Mouse (Mus musculus) neural tube, embryonic 11.5 days (tissue): ENCODE data around the gene Dnajc1. TPM values are rescaled to one million over a fixed set of nuclear protein-coding genes. Genes with fewer than 3 reads are reported as not detected.

ENCODE experiments used
- ATAC-seq: fragments of 200-750 bp; cut with Nextera tagmentation; 2 replicates; pipeline ENCODE4 v1.8.0; 2017; ENCODE audit warnings: moderate number of reproducible peaks, mild to moderate bottlenecking, moderate TSS enrichment, moderate library complexity; ENCODE audit not compliant: insufficient read depth, low FRiP score, low TSS enrichment
- DNase-seq: peaks from one replicate; pipeline ENCODE4 v3.0.0-alpha.2; 2015; ENCODE audit warnings: low spot score
- H3K27ac ChIP-seq: fragments of 300-500 bp; sonication (generic); 2 replicates; pipeline ENCODE4 v1.5.1; 2014; ENCODE audit warnings: low read depth, mild to moderate bottlenecking, low read length
- H3K27me3 ChIP-seq: fragments of 300-500 bp; sonication (generic); 2 replicates; pipeline ENCODE4 v1.6.1; 2014; ENCODE audit warnings: mild to moderate bottlenecking, low read length, mixed read lengths; ENCODE audit not compliant: control insufficient read depth, insufficient read depth
- H3K36me3 ChIP-seq: fragments of 300-500 bp; sonication (generic); 2 replicates; pipeline ENCODE4 v1.6.1; 2014; ENCODE audit warnings: mild to moderate bottlenecking, low read length, moderate library complexity, mixed read lengths; ENCODE audit not compliant: control insufficient read depth, insufficient read depth
- H3K4me1 ChIP-seq: fragments of 300-500 bp; sonication (generic); 2 replicates; pipeline ENCODE4 v1.6.1; 2014; ENCODE audit warnings: low read length, mixed read lengths; ENCODE audit not compliant: control insufficient read depth, insufficient read depth
- H3K4me2 ChIP-seq: fragments of 300-500 bp; sonication (generic); 2 replicates; pipeline ENCODE4 v1.6.1; 2014; ENCODE audit warnings: low read depth, mild to moderate bottlenecking, moderate library complexity
- H3K4me3 ChIP-seq: fragments of 300-500 bp; sonication (generic); 2 replicates; pipeline ENCODE4 v1.5.1; 2014; ENCODE audit warnings: low read depth, low read length
- H3K9ac ChIP-seq: fragments of 300-500 bp; sonication (generic); 2 replicates; pipeline ENCODE4 v1.6.1; 2014; ENCODE audit warnings: mild to moderate bottlenecking, low read length
- H3K9me3 ChIP-seq: fragments of 300-500 bp; sonication (generic); 2 replicates; pipeline ENCODE4 v1.6.1; 2016; ENCODE audit warnings: low read length; ENCODE audit not compliant: control insufficient read depth
- WGBS: fragments of 180-500 bp; shearing (Covaris S2); extraction: QIAGEN DNeasy Blood & Tissue Kit; methylation state at CpG from one replicate; pipeline ENCODE4 v1.1.7; 2014; 5-methylcytosine and 5-hydroxymethylcytosine counted together
- polyA plus RNA-seq: library from polyadenylated mRNA; unstranded; fragments of >200 nt; fragmentation: Nextera tagmentation; extraction: Ambion mirVana; gene quantifications from 2 replicates; pipeline ENCODE4 v1.2.1, GENCODE M21; 2014

Dnajc1 gene
- polyA plus RNA-seq, 1 experiment from 2014 or later: 25.1 TPM

GRCm38 (mm10) chr2:18249224-18249623 lies 143.4 kb downstream of the Dnajc1 start:
- Histone ChIP-seq H3K9ac (no peak overlapping the region), H3K4me2 (no peak overlapping the region), H3K27me3 (no peaks in the 10 kb centered on the region), H3K4me1 (no peaks in the 10 kb centered on the region), H3K4me3 (no peak overlapping the region), H3K36me3 (no peaks in the 10 kb centered on the region), H3K27ac (no peak overlapping the region), H3K9me3 (no peaks in the 10 kb centered on the region)
- ATAC-seq: no peak
- WGBS: 88% methylated on average over 3 of the region's 3 CpGs
- no peak for DNase-seq

GRCm38 (mm10) chr2:18235524-18235923 lies 157.1 kb downstream of the Dnajc1 start:
- H3K4me2 ChIP-seq: no peak overlapping the region
- H3K36me3 ChIP-seq: no peaks in the 10 kb centered on the region
- no peak overlapping the region for H3K9ac ChIP-seq
- no peak overlapping the region for H3K4me3 ChIP-seq
- H3K9me3 ChIP-seq: no peaks in the 10 kb centered on the region
- ATAC-seq: no peak
- no peak for DNase-seq
- no peak overlapping the region for H3K27ac ChIP-seq
- no peaks in the 10 kb centered on the region for H3K27me3 ChIP-seq
- WGBS: 94% methylated on average over 5 of the region's 5 CpGs
- H3K4me1 ChIP-seq: peaks cover 6% of the 10 kb centered on the region; the same call in 1 of the 2 replicates

GRCm38 (mm10) chr2:18232883-18233567 lies 159.6 kb downstream of the Dnajc1 start:
- no peak overlapping the region for H3K4me2 ChIP-seq
- H3K27me3 ChIP-seq: no peaks in the 10 kb centered on the region
- peaks cover 6% of the 10 kb centered on the region; the same call in 1 of the 2 replicates for H3K4me1 ChIP-seq
- H3K9ac ChIP-seq: no peak overlapping the region
- no peaks in the 10 kb centered on the region for H3K9me3 ChIP-seq
- no peaks in the 10 kb centered on the region for H3K36me3 ChIP-seq
- DNase-seq: peak; percentile 36
- H3K27ac ChIP-seq: no peak overlapping the region
- no peak overlapping the region for H3K4me3 ChIP-seq
- WGBS: 5% methylated on average over 5 of the region's 5 CpGs
- peak; percentile 57; the same call in 1 of the 2 replicates for ATAC-seq

- H3K36me3 ChIP-seq: no peaks in the 10 kb centered on the region
- peaks cover 6% of the 10 kb centered on the region; the same call in 1 of the 2 replicates for H3K4me1 ChIP-seq
- no peaks in the 10 kb centered on the region for H3K27me3 ChIP-seq
- ATAC-seq (no peak), DNase-seq (no peak)
- no peak overlapping the region for H3K4me3 ChIP-seq
- no peak overlapping the region for H3K4me2 ChIP-seq
- no peaks in the 10 kb centered on the region for H3K9me3 ChIP-seq
- no peak overlapping the region for H3K9ac ChIP-seq
- 53% methylated on average over 4 of the region's 4 CpGs for WGBS
- H3K27ac ChIP-seq: no peak overlapping the region
Measured at GRCm38 (mm10) chr2:18231143-18231542, 161.5 kb downstream of the Dnajc1 start.

- no peak for DNase-seq
- ATAC-seq: no peak
- WGBS: 31% methylated on average over 2 of the region's 2 CpGs
Measured at GRCm38 (mm10) chr2:18229279-18229678, 163.4 kb downstream of the Dnajc1 start.

GRCm38 (mm10) chr2:18228486-18229062 lies 164.1 kb downstream of the Dnajc1 start:
- no peak for DNase-seq
- no peaks in the 10 kb centered on the region for H3K36me3 ChIP-seq
- WGBS: 56% methylated on average over 8 of the region's 8 CpGs
- no peak overlapping the region for H3K4me2 ChIP-seq
- H3K4me1 ChIP-seq: peaks cover 6% of the 10 kb centered on the region; the same call in 1 of the 2 replicates
- H3K4me3 ChIP-seq: no peak overlapping the region
- no peaks in the 10 kb centered on the region for H3K27me3 ChIP-seq
- no peak for ATAC-seq
- H3K9ac ChIP-seq: no peak overlapping the region
- H3K27ac ChIP-seq: no peak overlapping the region
- no peaks in the 10 kb centered on the region for H3K9me3 ChIP-seq

More at GRCm38 (mm10) chr2:18229279-18229678, 163.4 kb downstream of the Dnajc1 start:
- no peaks in the 10 kb centered on the region for H3K36me3 ChIP-seq
- H3K4me3 ChIP-seq: no peak overlapping the region
- H3K27ac ChIP-seq: no peak overlapping the region
- H3K4me1 ChIP-seq: peaks cover 6% of the 10 kb centered on the region; the same call in 1 of the 2 replicates
- H3K9ac ChIP-seq: no peak overlapping the region
- H3K4me2 ChIP-seq: no peak overlapping the region
- H3K9me3 ChIP-seq: no peaks in the 10 kb centered on the region
- H3K27me3 ChIP-seq: no peaks in the 10 kb centered on the region

GRCm38 (mm10) chr2:18219569-18219968 lies 173.1 kb downstream of the Dnajc1 start:
- Histone ChIP-seq H3K36me3 (peaks cover 4% of the 10 kb centered on the region), H3K9me3 (no peaks in the 10 kb centered on the region), H3K4me2 (no peak overlapping the region), H3K9ac (no peak overlapping the region), H3K4me1 (no peaks in the 10 kb centered on the region), H3K27ac (no peak overlapping the region), H3K4me3 (no peak overlapping the region), H3K27me3 (no peaks in the 10 kb centered on the region)
- no peak for DNase-seq
- ATAC-seq: no peak
- WGBS: 81% methylated on average over 13 of the region's 13 CpGs

- WGBS: 86% methylated on average over 8 of the region's 8 CpGs
- ATAC-seq (no peak), DNase-seq (no peak)
Measured at GRCm38 (mm10) chr2:18219136-18219535, 173.5 kb downstream of the Dnajc1 start.

GRCm38 (mm10) chr2:18218500-18218899 lies 174.1 kb downstream of the Dnajc1 start:
- DNase-seq (no peak), ATAC-seq (no peak)
- no peaks in the 10 kb centered on the region for H3K27me3 ChIP-seq
- no peak overlapping the region for H3K4me3 ChIP-seq
- peaks cover 4% of the 10 kb centered on the region for H3K36me3 ChIP-seq
- no peaks in the 10 kb centered on the region for H3K9me3 ChIP-seq
- no peak overlapping the region for H3K4me2 ChIP-seq
- no peak overlapping the region for H3K27ac ChIP-seq
- no peak overlapping the region for H3K9ac ChIP-seq
- WGBS: 86% methylated on average over 5 of the region's 5 CpGs
- no peaks in the 10 kb centered on the region for H3K4me1 ChIP-seq

More at GRCm38 (mm10) chr2:18219136-18219535, 173.5 kb downstream of the Dnajc1 start:
- no peak overlapping the region for H3K9ac ChIP-seq
- H3K4me2 ChIP-seq: no peak overlapping the region
- peaks cover 4% of the 10 kb centered on the region for H3K36me3 ChIP-seq
- H3K27me3 ChIP-seq: no peaks in the 10 kb centered on the region
- H3K4me3 ChIP-seq: no peak overlapping the region
- no peaks in the 10 kb centered on the region for H3K9me3 ChIP-seq
- no peaks in the 10 kb centered on the region for H3K4me1 ChIP-seq
- H3K27ac ChIP-seq: no peak overlapping the region
